Mouse (Mus musculus) cerebellum, adult 2 months (tissue): Measurements from ENCODE around the gene Uevld.

ENCODE experiments used
- CTCF ChIP-seq: fragments of 200-500 bp; IDR thresholded peaks from 2 replicates; pipeline ENCODE4 v1.5.1; 2011; ENCODE audit warnings: low read depth, mild to moderate bottlenecking, control low read depth, low read length, moderate library complexity, borderline replicate concordance; ENCODE audit not compliant: insufficient read depth
- POLR2A ChIP-seq: fragments of 200-500 bp; IDR thresholded peaks from 2 replicates; pipeline ENCODE4 v1.6.1; 2011; ENCODE audit warnings: low read length, control low read depth, borderline replicate concordance; ENCODE audit not compliant: insufficient read depth

GRCm38 (mm10) chr7:46962132-46962531 is 3.8 kb upstream of the Uevld start:
- TF ChIP-seq POLR2A (no peak), CTCF (no peak)
